10 mouse cellular contexts compared by ENCODE assay signal in genomic region chr14:20827491-20827890, GRCm38 (mm10).
"Had no signal": no experiment of that assay in that cellular context is flagged by ENCODE, and none has a peak within 500 bp of the region (broad histone marks: within the 10 kb centered on the region; RNA-seq: fewer than 3 reads in every experiment).

No protein-coding gene starts in this region.

- H3K27me3 ChIP-seq: limb, embryonic 15.5 days; liver, embryonic 12.5 days; megakaryocyte, embryonic 14.5 days; midbrain, embryonic 12.5 days had no signal

- ATAC-seq: liver, embryonic 12.5 days had no signal

- H3K9me3 ChIP-seq: limb, embryonic 15.5 days; liver, embryonic 12.5 days; megakaryocyte, embryonic 14.5 days; midbrain, embryonic 12.5 days had no signal

- H3K27ac ChIP-seq: limb, embryonic 15.5 days; liver, embryonic 12.5 days; midbrain, embryonic 12.5 days had no signal

- H3K9ac ChIP-seq: limb, embryonic 15.5 days; liver, embryonic 12.5 days; lung, embryonic 14.5 days; midbrain, embryonic 12.5 days had no signal

- H3K4me1 ChIP-seq: midbrain, embryonic 12.5 days had no signal

- DNase-seq: kidney, adult 2 months; kidney, postnatal 25 days; lung, embryonic 14.5 days; lung, postnatal 4 days; right cerebral cortex, postnatal 14 days; thymus, postnatal 36 days had no signal

- H3K4me3 ChIP-seq: limb, embryonic 15.5 days; liver, embryonic 12.5 days; megakaryocyte, embryonic 14.5 days; midbrain, embryonic 12.5 days had no signal

- H3K4me2 ChIP-seq: limb, embryonic 15.5 days; liver, embryonic 12.5 days; lung, embryonic 14.5 days; midbrain, embryonic 12.5 days had no signal

- H3K36me3 ChIP-seq: limb, embryonic 15.5 days; liver, embryonic 12.5 days; midbrain, embryonic 12.5 days had no signal
